Mouse (Mus musculus) liver, embryonic 14.5 days (tissue): Measurements from ENCODE around the gene Medag.

Experiments
- CTCF ChIP-seq: IDR thresholded peaks from 2 replicates; pipeline ENCODE4 v1.5.1; 2016; ENCODE audit warnings: antibody characterized with exemption, low read depth, control low read depth
- EP300 ChIP-seq: IDR thresholded peaks from 2 replicates; pipeline ENCODE4 v1.6.1; 2016; ENCODE audit warnings: antibody characterized with exemption, low read depth

GRCm38 (mm10) chr5:149382601-149383000, 28.9 kb upstream of the Medag start:
- TF ChIP-seq CTCF, result no peak
- no peak for TF ChIP-seq EP300
